Mouse (Mus musculus): ENCODE measurements around the gene Grn. TPM values are rescaled to one million over a fixed set of nuclear protein-coding genes. Genes with fewer than 3 reads are reported as not detected.

Gene Grn
- total RNA-seq, 2 experiments from 2014 or later = 81.8 to 83.7 TPM

- DNase-seq (ENCODE audit: low spot score in 2 of 2) = no peak
These were observed 10.1 kb downstream of the Grn start for GRCm38 (mm10) chr11:102440255-102440654.

GRCm38 (mm10) chr11:102441434-102441833 is 11.3 kb downstream of the Grn start:
- DNase-seq (ENCODE audit: low spot score in 2 of 2) = no peak

GRCm38 (mm10) chr11:102442089-102442488 is 12.0 kb downstream of the Grn start:
- DNase-seq (ENCODE audit: low spot score in 2 of 2) = no peak

- no peak for DNase-seq (ENCODE audit: low spot score in 2 of 2)
These were observed 13.6 kb downstream of the Grn start for GRCm38 (mm10) chr11:102443740-102444139.

- no peak for DNase-seq (ENCODE audit: low spot score in 2 of 2)
These were observed 14.2 kb downstream of the Grn start for GRCm38 (mm10) chr11:102444321-102444720.

GRCm38 (mm10) chr11:102444781-102445180 is 14.7 kb downstream of the Grn start:
- DNase-seq (ENCODE audit: low spot score in 2 of 2) = no peak

GRCm38 (mm10) chr11:102445264-102445890 is 15.3 kb downstream of the Grn start:
- no peak for DNase-seq (ENCODE audit: low spot score in 2 of 2)

GRCm38 (mm10) chr11:102445891-102446361 is 15.8 kb downstream of the Grn start:
- peak in 1 of 2 experiments; percentile 63 for DNase-seq (ENCODE audit: low spot score in 2 of 2)

- peak in 1 of 2 experiments; percentile 60 for DNase-seq (ENCODE audit: low spot score in 2 of 2)
These were observed 16.7 kb downstream of the Grn start for GRCm38 (mm10) chr11:102446581-102447461.

- DNase-seq (ENCODE audit: low spot score in 2 of 2) = peak; percentile 92 to 94
These were observed 17.4 kb downstream of the Grn start, which contains the start of gene Fam171a2 for GRCm38 (mm10) chr11:102447497-102447896. Gene Fam171a2, minus strand, starts transcription at chr11:102447682.

GRCm38 (mm10) chr11:102448327-102448726 is 18.2 kb downstream of the Grn start:
- no peak for DNase-seq (ENCODE audit: low spot score in 2 of 2)

- no peak for DNase-seq (ENCODE audit: low spot score in 2 of 2)
These were observed 19.2 kb downstream of the Grn start for GRCm38 (mm10) chr11:102449043-102450008.

- DNase-seq (ENCODE audit: low spot score in 2 of 2) = no peak
These were observed 23.0 kb downstream of the Grn start for GRCm38 (mm10) chr11:102453131-102453530.

- DNase-seq (ENCODE audit: low spot score in 2 of 2) = peak; percentile 54 to 69
These were observed 25.8 kb downstream of the Grn start for GRCm38 (mm10) chr11:102455740-102456396.

GRCm38 (mm10) chr11:102460541-102460940 is 30.4 kb downstream of the Grn start:
- DNase-seq (ENCODE audit: low spot score in 2 of 2) = no peak

GRCm38 (mm10) chr11:102461764-102462163 is 31.6 kb downstream of the Grn start:
- no peak for DNase-seq (ENCODE audit: low spot score in 2 of 2)

- no peak for DNase-seq (ENCODE audit: low spot score in 2 of 2)
These were observed 34.8 kb downstream of the Grn start for GRCm38 (mm10) chr11:102464901-102465300.

- DNase-seq (ENCODE audit: low spot score in 2 of 2) = peak; percentile 58 to 61
These were observed 35.8 kb downstream of the Grn start for GRCm38 (mm10) chr11:102465713-102466436.

- DNase-seq (ENCODE audit: low spot score in 2 of 2) = peak; percentile 93 to 96
These were observed 37.0 kb downstream of the Grn start for GRCm38 (mm10) chr11:102467041-102467631.

Data from layer of hippocampus, postnatal 10 days (tissue).